Mouse (Mus musculus): ENCODE results near the gene Trp73. TPM values are rescaled to one million over a fixed set of nuclear protein-coding genes. Genes with fewer than 3 reads are reported as not detected.

Gene Trp73
- total RNA-seq, 2 experiments from 2014 or later = 0.27 to 0.32 TPM

GRCm38 (mm10) chr4:154056661-154057060 is 83.3 kb downstream of the Trp73 start:
- intact Hi-C loops (cut with DNase I) = no loop called here
- DNase-seq (ENCODE audit: low spot score in 2 of 2) = no peak

GRCm38 (mm10) chr4:154056046-154056445 is 84.0 kb downstream of the Trp73 start:
- intact Hi-C loops (cut with DNase I) = no loop called here
- no peak for DNase-seq (ENCODE audit: low spot score in 2 of 2)

GRCm38 (mm10) chr4:154055482-154055881 is 84.5 kb downstream of the Trp73 start:
- intact Hi-C loops (cut with DNase I) = no loop called here
- DNase-seq (ENCODE audit: low spot score in 2 of 2) = no peak

GRCm38 (mm10) chr4:154053065-154053464 is 86.9 kb downstream of the Trp73 start:
- DNase-seq (ENCODE audit: low spot score in 2 of 2) = no peak
- intact Hi-C loops (cut with DNase I) = no loop called here

- no peak for DNase-seq (ENCODE audit: low spot score in 2 of 2)
- intact Hi-C loops (cut with DNase I) = no loop called here
Measured at GRCm38 (mm10) chr4:154051401-154051800, 88.6 kb downstream of the Trp73 start.

- intact Hi-C loops (cut with DNase I) = no loop called here
- DNase-seq (ENCODE audit: low spot score in 2 of 2) = no peak
Measured at GRCm38 (mm10) chr4:154045837-154046236, 94.2 kb downstream of the Trp73 start.

GRCm38 (mm10) chr4:154042577-154042976 is 97.4 kb downstream of the Trp73 start, which contains the start of gene Ccdc27:
Gene Ccdc27 (minus strand): TSS chr4:154042677.
- intact Hi-C loops (cut with DNase I) = no loop called here
- no peak for DNase-seq (ENCODE audit: low spot score in 2 of 2)

- no peak for DNase-seq (ENCODE audit: low spot score in 2 of 2)
- intact Hi-C loops (cut with DNase I) = no loop called here
Measured at GRCm38 (mm10) chr4:154037123-154037522, 102.9 kb downstream of the Trp73 start.

- intact Hi-C loops (cut with DNase I) = loop anchor here (5.0 kb wide), 1 partner anchor 79 kb away; no protein-coding TSS in a partner anchor
- DNase-seq (ENCODE audit: low spot score in 2 of 2) = no peak
Measured at GRCm38 (mm10) chr4:154028646-154029045, 111.4 kb downstream of the Trp73 start.

- no peak for DNase-seq (ENCODE audit: low spot score in 2 of 2)
- intact Hi-C loops (cut with DNase I) = loop anchor here (5.0 kb wide), 1 partner anchor 79 kb away; no protein-coding TSS in a partner anchor
Measured at GRCm38 (mm10) chr4:154028066-154028465, 111.9 kb downstream of the Trp73 start.

- intact Hi-C loops (cut with DNase I) = loop anchor here (5.0 kb wide), 1 partner anchor 81 kb away; no protein-coding TSS in a partner anchor
- no peak for DNase-seq (ENCODE audit: low spot score in 2 of 2)
Measured at GRCm38 (mm10) chr4:154026441-154026761, 113.6 kb downstream of the Trp73 start.

GRCm38 (mm10) chr4:154025641-154026440 is 114.2 kb downstream of the Trp73 start, which contains the start of gene Smim1:
Gene Smim1 (minus strand): TSS chr4:154026230.
- intact Hi-C loops (cut with DNase I) = loop anchor here (5.0 kb wide), 1 partner anchor 81 kb away; no protein-coding TSS in a partner anchor
- DNase-seq (ENCODE audit: low spot score in 2 of 2) = peak; percentile 51 to 67

- DNase-seq (ENCODE audit: low spot score in 2 of 2) = peak in 1 of 2 experiments; percentile 63
- intact Hi-C loops (cut with DNase I) = loop anchor here (5.0 kb wide), 1 partner anchor 82 kb away; no protein-coding TSS in a partner anchor
Measured at GRCm38 (mm10) chr4:154024729-154025521, 115.1 kb downstream of the Trp73 start.

GRCm38 (mm10) chr4:154023754-154024601 is 116.0 kb downstream of the Trp73 start:
- intact Hi-C loops (cut with DNase I) = no loop called here
- DNase-seq (ENCODE audit: low spot score in 2 of 2) = peak in 1 of 2 experiments; percentile 45

GRCm38 (mm10) chr4:154022844-154023243 is 117.2 kb downstream of the Trp73 start:
- DNase-seq (ENCODE audit: low spot score in 2 of 2) = peak in 1 of 2 experiments; percentile 31
- intact Hi-C loops (cut with DNase I) = no loop called here

GRCm38 (mm10) chr4:154022407-154022806 is 117.6 kb downstream of the Trp73 start:
- peak in 1 of 2 experiments; percentile 32 for DNase-seq (ENCODE audit: low spot score in 2 of 2)

GRCm38 (mm10) chr4:154021432-154021831 is 118.6 kb downstream of the Trp73 start:
- DNase-seq (ENCODE audit: low spot score in 2 of 2) = no peak
- intact Hi-C loops (cut with DNase I) = no loop called here

More at GRCm38 (mm10) chr4:154022407-154022806, 117.6 kb downstream of the Trp73 start:
- intact Hi-C loops (cut with DNase I) = no loop called here

GRCm38 (mm10) chr4:154019571-154019970 is 120.4 kb downstream of the Trp73 start:
- intact Hi-C loops (cut with DNase I) = no loop called here
- DNase-seq (ENCODE audit: low spot score in 2 of 2) = peak in 1 of 2 experiments; percentile 45

GRCm38 (mm10) chr4:154015476-154015875 is 124.5 kb downstream of the Trp73 start:
- no peak for DNase-seq (ENCODE audit: low spot score in 2 of 2)
- intact Hi-C loops (cut with DNase I) = no loop called here

Data from left cerebral cortex, postnatal 36 days (tissue).